Mouse (Mus musculus): Measurements from ENCODE around the gene Fut8.

The Fut8 gene

DNA sequence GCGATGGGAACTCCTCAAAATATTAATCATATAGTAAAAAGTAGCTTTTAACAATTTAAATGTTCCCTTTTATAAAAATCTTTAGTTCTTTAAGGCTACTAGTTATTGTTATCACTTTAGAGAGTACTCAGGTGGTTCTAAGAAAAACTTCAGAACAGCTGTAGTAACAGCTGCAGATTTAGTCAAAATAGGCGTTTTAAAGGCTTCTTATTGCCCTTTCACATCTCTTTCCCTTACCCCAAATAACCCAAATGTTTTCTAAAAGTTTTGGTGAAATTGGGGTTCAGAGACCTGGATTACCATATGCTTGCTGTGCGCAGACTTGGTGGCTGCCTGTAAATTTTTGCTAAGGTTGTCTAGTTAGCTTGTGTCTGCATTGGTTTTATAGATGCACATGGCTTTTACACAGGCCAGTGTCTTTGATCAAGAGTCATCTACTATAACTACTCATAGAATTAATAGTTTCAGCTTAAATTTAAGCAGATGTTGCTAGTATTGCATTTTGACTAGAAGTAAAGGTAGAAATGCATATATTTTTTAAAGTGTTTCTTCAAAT lies 68.9 kb downstream of the Fut8 start:
- no peak for DNase-seq (ENCODE audit: low spot score)

GRCm38 (mm10) chr12:77309507-77309906 lies 71.6 kb downstream of the Fut8 start:
- DNase-seq (ENCODE audit: low spot score), result no peak

DNA sequence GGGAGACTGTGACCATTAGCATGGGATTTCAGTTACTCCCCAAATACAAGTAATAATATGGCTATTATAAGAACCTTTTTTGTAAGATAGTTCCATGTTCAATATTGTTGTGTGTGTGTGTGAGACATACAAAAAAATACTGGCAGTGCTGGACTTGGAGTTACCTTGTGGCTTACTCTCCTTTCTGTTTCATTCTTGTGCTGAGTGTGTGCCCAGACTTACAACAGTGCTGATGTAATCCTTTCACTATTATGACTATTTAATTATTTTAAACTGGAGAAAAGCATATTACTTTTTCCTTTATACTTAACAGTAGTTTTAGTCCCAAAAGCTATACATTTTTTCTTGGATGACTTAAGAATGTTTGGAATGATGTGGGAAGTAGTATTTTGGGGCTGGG lies 75.6 kb downstream of the Fut8 start:
- no peak for DNase-seq (ENCODE audit: low spot score)

DNA sequence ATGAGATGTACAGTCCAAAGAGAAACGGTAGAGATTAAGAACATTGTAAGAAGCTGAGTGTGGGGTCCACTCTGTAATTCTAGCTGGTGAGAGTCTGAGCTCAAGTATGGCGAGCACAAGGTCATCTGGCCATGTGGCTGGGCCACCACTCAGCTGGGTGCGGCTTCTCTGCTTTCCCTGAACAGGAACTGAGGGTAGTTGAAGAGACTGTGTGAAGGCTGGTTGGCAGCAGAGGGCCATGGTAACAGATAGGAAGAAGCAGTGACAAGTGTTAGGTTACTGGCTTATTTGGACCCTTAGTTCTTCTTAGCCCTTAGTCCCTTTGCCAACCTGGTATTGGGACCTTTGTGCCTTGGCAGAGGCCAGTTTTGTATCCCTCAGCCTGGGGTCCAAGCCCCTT lies 86.2 kb downstream of the Fut8 start:
- DNase-seq (ENCODE audit: low spot score), result no peak

DNA sequence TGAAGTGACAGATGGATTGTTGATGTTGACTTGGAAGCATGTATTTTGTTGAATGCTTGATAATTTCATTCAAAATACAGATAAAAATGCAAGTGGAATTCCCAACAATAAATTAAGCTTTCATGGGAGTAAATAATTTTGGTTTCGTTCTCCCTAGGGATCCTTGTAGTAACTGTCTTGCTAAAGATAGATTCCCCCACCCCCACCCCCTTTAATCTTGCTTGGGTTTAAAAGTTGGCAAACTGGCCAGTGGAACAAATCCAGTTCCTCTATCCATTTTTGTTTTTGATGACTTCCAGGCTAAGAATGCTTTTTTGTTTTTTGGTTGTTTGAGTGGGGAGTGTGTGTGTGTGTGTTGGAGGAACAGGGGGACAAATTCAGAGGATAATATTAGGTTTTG lies 108.6 kb downstream of the Fut8 start:
- DNase-seq (ENCODE audit: low spot score), result no peak

- DNase-seq (ENCODE audit: low spot score), result no peak
Observed at GRCm38 (mm10) chr12:77349543-77349942, 111.6 kb downstream of the Fut8 start.

DNA sequence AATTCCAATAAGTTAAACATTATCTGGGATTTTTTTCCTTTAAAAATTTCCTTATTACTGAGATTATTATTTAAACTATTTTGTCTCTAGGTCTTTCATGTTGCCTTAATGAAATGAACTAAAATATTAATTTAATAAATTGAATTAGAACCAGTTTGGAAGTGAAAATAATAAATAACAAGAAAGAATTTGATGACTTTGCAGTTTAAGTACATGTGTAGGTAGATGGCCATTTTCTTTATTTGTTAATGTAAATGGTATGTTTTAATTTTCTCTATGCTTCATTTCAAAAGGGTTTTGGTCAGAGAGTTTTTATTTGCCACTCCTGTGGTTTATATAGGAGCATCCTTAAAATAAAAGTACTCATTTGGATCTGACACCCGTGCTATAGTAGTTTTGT lies 177.8 kb downstream of the Fut8 start:
- DNase-seq (ENCODE audit: low spot score), result no peak

- no peak for DNase-seq (ENCODE audit: low spot score)
Observed at GRCm38 (mm10) chr12:77421667-77422393, 183.9 kb downstream of the Fut8 start.

GRCm38 (mm10) chr12:77426093-77426492 lies 188.2 kb downstream of the Fut8 start:
- DNase-seq (ENCODE audit: low spot score), result no peak

DNA sequence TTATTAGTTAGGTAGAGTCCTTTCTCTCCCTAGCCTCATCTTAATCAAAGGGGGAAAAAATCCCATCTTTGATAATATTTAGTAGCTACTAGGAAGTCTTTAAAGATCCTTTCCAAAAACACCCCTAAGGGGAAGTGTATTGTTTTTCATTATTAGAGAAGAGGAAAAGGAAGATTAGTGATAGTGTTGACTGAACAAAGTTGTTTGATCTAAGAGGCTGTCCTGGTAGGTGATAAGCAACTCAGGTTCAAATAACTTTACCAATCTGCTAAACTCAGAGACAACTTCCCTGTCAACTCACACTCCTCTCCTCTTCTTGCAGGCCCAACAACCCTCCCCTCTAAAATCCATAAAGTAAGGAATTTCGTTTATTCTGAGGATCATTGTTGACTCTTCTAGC lies 190.2 kb downstream of the Fut8 start:
- no peak for DNase-seq (ENCODE audit: low spot score)

DNA sequence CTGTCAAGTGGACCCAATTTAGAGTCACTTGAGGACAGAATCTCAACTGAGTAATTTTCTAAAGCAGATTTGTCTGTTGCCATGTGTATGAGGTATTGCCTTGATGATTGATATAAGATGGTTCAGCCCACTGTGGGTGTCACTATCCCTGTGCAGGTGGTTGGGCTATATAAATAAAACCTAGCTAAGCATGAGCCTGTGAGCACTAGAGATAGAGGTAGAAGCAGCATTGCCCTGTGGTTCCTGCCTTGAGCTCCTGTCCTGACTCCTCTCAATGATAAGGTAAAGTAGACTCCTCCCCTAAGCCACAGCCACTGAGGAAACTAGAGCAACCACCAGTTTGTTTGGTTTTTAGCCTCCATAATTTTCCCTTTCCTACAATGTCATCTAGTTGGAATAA lies 191.5 kb downstream of the Fut8 start:
- no peak for DNase-seq (ENCODE audit: low spot score)

DNA sequence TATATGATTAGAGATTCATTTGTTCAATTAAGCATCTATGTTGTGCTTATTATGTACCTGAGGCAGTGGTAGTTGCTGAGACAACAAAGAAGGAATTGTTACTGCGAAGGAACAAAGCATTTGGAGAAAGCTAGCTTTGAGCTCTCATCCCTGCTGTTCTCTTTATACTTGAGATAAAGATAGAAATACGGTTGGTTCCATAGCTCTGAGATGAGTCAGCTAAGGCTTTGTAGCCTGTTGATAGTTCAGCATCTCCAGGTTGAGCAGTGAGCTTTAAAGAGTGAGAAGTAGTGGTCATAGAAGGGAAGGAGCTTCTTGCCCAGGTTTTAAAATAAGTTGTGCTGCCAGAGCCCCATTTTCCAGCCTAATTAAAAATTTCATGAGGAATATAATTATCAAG lies 198.8 kb downstream of the Fut8 start:
- DNase-seq (ENCODE audit: low spot score), result no peak

GRCm38 (mm10) chr12:77450816-77451215 lies 212.9 kb downstream of the Fut8 start:
- no peak for DNase-seq (ENCODE audit: low spot score)

DNA sequence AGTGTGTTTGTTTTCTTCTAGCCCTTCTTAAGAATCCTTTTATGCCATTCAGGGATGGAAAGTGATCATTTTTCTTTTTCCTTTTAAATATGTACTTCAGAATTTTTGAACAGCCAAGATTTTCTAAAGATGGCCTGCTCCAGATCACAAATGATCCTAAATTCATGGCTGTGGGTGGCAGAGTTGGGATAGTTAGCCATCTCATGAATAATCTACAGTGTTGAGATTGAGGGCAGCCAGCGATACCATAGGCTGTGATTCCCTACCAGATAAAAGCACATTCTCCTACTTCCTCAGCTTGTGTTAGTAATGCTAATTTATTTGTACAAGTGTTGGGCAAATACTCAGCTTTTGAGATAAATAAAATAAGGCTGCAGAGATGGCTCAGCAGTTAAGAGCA lies 228.3 kb downstream of the Fut8 start:
- DNase-seq (ENCODE audit: low spot score), result no peak

DNA sequence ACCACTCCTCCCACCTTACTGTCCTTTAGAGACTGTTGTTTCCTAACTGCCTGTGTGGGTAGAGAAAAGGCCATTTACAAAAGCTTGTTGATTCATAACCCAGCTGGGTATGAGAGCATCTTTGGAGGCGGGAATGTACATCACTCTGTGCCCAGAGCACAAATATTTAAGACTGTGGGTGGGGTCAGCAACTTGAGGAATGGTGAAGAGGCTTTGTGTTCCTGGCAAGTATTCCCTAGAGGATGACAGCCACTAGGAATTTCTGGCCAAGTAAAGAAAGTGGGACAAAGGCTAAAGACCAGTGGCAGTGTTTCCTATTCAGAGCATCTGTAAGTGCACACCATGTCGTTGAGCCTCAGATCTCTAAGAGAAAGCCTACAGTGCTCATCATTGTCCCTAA lies 242.0 kb downstream of the Fut8 start:
- no peak for DNase-seq (ENCODE audit: low spot score)

GRCm38 (mm10) chr12:77481153-77481552 lies 243.2 kb downstream of the Fut8 start:
- DNase-seq (ENCODE audit: low spot score), result no peak

- no peak for DNase-seq (ENCODE audit: low spot score)
Observed at GRCm38 (mm10) chr12:77481799-77482198, 243.9 kb downstream of the Fut8 start.

DNA sequence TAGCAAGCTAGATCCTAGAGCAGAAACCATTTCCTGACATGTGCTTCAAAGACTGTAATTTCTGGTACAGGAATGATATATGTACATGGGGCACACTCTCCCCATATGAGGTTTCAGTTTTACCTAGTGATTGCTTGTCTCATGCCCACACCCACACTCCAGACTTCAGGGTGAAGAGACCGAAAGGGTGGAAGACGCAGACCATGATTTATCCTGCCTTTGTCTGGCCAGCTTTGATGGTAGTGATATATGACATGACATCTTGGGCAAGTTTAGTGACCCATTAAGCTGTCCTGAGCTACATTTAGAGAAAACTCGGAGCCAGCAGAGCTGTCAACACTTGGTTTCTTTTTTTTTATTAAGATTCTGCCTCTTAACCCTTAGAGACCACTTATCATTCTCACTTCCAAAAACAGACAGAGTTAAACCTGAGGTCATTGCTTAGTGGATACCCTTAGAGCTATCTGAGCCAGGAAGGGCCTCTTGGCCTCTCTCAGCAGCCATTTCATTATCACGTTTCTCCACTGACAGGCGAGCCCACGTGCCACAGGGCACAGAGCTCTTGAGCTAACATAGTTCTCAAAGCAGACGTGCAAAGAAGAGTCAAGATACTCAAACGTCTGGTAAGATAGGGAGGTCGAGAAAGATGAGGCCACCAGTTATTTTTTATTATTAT lies 245.4 kb downstream of the Fut8 start:
- DNase-seq (ENCODE audit: low spot score), result no peak

- no peak for DNase-seq (ENCODE audit: low spot score)
Observed at GRCm38 (mm10) chr12:77484761-77485160, 246.8 kb downstream of the Fut8 start.

GRCm38 (mm10) chr12:77491478-77491877 lies 253.6 kb downstream of the Fut8 start:
- no peak for DNase-seq (ENCODE audit: low spot score)

GRCm38 (mm10) chr12:77495781-77496180 lies 257.9 kb downstream of the Fut8 start:
- DNase-seq (ENCODE audit: low spot score), result no peak

DNA sequence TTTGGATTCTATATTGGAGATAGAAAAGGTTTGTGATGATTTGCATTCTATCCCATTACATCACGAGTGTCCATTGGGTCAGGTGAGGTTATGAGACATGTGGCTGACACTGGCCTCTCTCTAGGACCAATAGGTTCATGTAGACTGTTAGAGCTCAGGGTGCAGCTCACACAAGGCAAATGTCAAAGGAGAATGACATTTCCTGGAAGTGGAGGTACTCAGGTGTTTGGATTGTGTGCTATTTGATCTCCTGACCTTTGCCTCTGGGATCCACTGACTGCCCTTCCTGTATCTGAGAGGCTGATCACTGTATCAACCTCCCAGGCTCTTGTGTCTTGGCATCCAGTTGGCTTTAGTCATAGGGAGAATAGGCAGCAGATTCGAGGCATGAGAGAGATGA lies 260.2 kb downstream of the Fut8 start:
- no peak for DNase-seq (ENCODE audit: low spot score)

GRCm38 (mm10) chr12:77500439-77501055 lies 262.6 kb downstream of the Fut8 start:
- DNase-seq (ENCODE audit: low spot score), result no peak
